Mouse (Mus musculus) hindbrain, postnatal 0 days (tissue): ENCODE data around the gene Gnl1. TPM values are rescaled to one million over a fixed set of nuclear protein-coding genes. Genes with fewer than 3 reads are reported as not detected.
"Not testable (repeated sequence)": the region's sequence is repeated elsewhere in the genome, so short reads cannot be mapped to it uniquely, and the experiment has no call there.

Source experiments
- ATAC-seq: fragments of 200-750 bp; cut with Nextera tagmentation; 2 replicates; pipeline ENCODE4 v1.8.0; 2017; ENCODE audit warnings: mild to moderate bottlenecking, moderate TSS enrichment, moderate library complexity
- DNase-seq: peaks from one replicate; pipeline ENCODE4 v3.0.0-alpha.2; 2015; ENCODE audit warnings: low spot score
- H3K27ac ChIP-seq: fragments of 300-500 bp; sonication (generic); 2 replicates; pipeline ENCODE4 v1.5.1; 2014; ENCODE audit warnings: mild to moderate bottlenecking
- H3K27me3 ChIP-seq: fragments of 300-500 bp; sonication (generic); 2 replicates; pipeline ENCODE4 v1.6.1; 2014; ENCODE audit warnings: low read length, mixed read lengths; ENCODE audit not compliant: insufficient read depth
- H3K36me3 ChIP-seq: fragments of 300-500 bp; sonication (generic); 2 replicates; pipeline ENCODE4 v1.6.1; 2014; ENCODE audit warnings: low read length, mixed read lengths; ENCODE audit not compliant: insufficient read depth
- H3K4me1 ChIP-seq: fragments of 300-500 bp; sonication (generic); 2 replicates; pipeline ENCODE4 v1.6.1; 2014; ENCODE audit warnings: antibody characterized with exemption, low read length, mixed read lengths; ENCODE audit not compliant: insufficient read depth
- H3K4me2 ChIP-seq: fragments of 300-500 bp; sonication (generic); 2 replicates; pipeline ENCODE4 v1.6.1; 2014; ENCODE audit warnings: low read depth, mild to moderate bottlenecking, low read length, moderate library complexity, mixed read lengths
- H3K4me3 ChIP-seq: fragments of 300-500 bp; sonication (generic); 2 replicates; pipeline ENCODE4 v1.5.1; 2014; ENCODE audit warnings: low read length
- H3K9ac ChIP-seq: fragments of 300-500 bp; sonication (generic); replicated peaks from 2 replicates; pipeline ENCODE4 v1.6.1; 2014; ENCODE audit warnings: mild to moderate bottlenecking, low read length, moderate library complexity, mixed read lengths
- H3K9me3 ChIP-seq: fragments of 300-500 bp; sonication (generic); 2 replicates; pipeline ENCODE4 v1.6.1; 2016; ENCODE audit warnings: low read length, mixed read lengths
- CTCF ChIP-seq: IDR thresholded peaks from 2 replicates; pipeline ENCODE4 v1.5.1; 2016; ENCODE audit warnings: antibody characterized with exemption, control low read depth, low read depth
- WGBS: fragments of 180-500 bp; shearing (Covaris S2); extraction: QIAGEN DNeasy Blood & Tissue Kit; methylation state at CpG from one replicate; pipeline ENCODE4 v1.1.7; 2014; 5-methylcytosine and 5-hydroxymethylcytosine counted together
- polyA plus RNA-seq: library from polyadenylated mRNA; unstranded; fragments of >200 nt; fragmentation: Nextera tagmentation; extraction: Ambion mirVana; gene quantifications from 2 replicates; pipeline ENCODE4 v1.2.1, GENCODE M21; 2015
- total RNA-seq: library from RNA; depleted of rRNA; stranded (reverse); fragments of >200 nt; gene quantifications from 2 replicates; pipeline ENCODE4 v1.2.3, GENCODE M21; 2014

Gnl1 gene
- total and polyA plus RNA-seq, 2 experiments from 2014 or later, result 76.2 to 106 TPM

DNA sequence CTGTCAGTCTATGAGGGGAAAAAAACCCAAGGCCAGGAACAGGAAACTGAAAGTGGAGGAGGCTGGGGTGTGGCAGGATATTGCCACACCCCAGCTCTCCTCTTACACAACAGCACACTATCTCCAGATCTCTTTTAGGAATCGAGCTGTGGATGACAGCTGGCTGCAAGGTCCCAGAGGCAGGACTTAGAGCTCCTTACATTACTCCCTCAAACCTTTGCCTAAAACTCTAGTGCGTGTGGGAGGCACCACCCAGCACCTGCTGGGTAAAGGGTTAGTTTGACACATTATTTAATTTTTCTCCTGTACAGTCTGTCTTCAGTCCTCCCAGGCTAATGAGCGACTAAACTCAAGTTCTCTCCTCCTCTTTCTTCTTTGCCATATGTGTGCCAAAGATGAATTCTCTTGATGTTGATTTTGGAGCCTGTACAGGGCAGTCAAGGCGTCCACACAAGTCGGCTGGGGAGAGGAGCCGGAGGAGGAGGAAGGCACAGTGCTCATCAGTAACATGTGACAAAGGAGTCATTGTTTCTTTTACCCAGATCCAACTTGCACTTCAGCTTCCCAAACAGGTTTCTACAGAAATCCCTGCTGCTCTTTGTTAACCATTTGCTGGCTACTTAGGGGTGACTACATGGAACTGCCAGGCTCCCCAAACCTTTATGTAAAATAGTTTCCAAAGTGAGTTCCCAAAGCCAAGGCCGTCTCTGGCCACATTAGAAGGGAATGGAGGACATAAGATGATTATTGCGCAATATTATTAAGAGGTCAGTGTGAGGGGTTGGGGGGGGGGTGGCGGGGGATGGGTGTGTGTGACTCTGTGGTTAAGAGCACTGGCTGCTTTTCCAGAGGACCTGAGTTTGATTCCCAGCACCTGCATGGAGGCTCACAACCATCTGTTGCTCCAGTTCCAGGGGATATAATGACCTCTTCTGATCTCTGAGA, 44.3 kb downstream of the Gnl1 start:
- peak overlapping the region; percentile 17; the same call in 1 of the 2 replicates for H3K27ac ChIP-seq
- ATAC-seq (no peak), DNase-seq (no peak)
- no peaks in the 10 kb centered on the region for H3K9me3 ChIP-seq
- H3K4me2 ChIP-seq, result no peak overlapping the region
- 61% methylated on average over 9 of the region's 9 CpGs for WGBS
- no peak overlapping the region for H3K4me3 ChIP-seq
- TF ChIP-seq CTCF, result no peak
- no peaks in the 10 kb centered on the region for H3K27me3 ChIP-seq
- H3K36me3 ChIP-seq, result no peaks in the 10 kb centered on the region
- no peaks in the 10 kb centered on the region for H3K4me1 ChIP-seq
- no peak overlapping the region for H3K9ac ChIP-seq

GRCm38 (mm10) chr17:36025197-36025596, 45.5 kb downstream of the Gnl1 start:
- Histone ChIP-seq H3K27me3 (no peaks in the 10 kb centered on the region), H3K36me3 (no peaks in the 10 kb centered on the region), H3K4me1 (no peaks in the 10 kb centered on the region), H3K27ac (no peak overlapping the region), H3K9ac (no peak overlapping the region), H3K4me2 (no peak overlapping the region), H3K4me3 (no peak overlapping the region), H3K9me3 (no peaks in the 10 kb centered on the region)
- no peak for ATAC-seq
- TF ChIP-seq CTCF, result no peak
- WGBS, result 44% methylated on average over 5 of the region's 5 CpGs
- no peak for DNase-seq

GRCm38 (mm10) chr17:36025901-36026300, 46.2 kb downstream of the Gnl1 start:
- no peak overlapping the region for H3K4me2 ChIP-seq
- ATAC-seq, result no peak
- no peak for TF ChIP-seq CTCF
- DNase-seq, result no peak
- H3K4me3 ChIP-seq, result no peak overlapping the region
- H3K9ac ChIP-seq, result no peak overlapping the region
- no peaks in the 10 kb centered on the region for H3K27me3 ChIP-seq
- H3K4me1 ChIP-seq, result no peaks in the 10 kb centered on the region
- H3K36me3 ChIP-seq, result no peaks in the 10 kb centered on the region
- no peaks in the 10 kb centered on the region for H3K9me3 ChIP-seq
- no peak overlapping the region for H3K27ac ChIP-seq
- WGBS, result 43% methylated on average over 4 of the region's 4 CpGs

GRCm38 (mm10) chr17:36027663-36028062, 48.0 kb downstream of the Gnl1 start:
- H3K9me3 ChIP-seq, result no peaks in the 10 kb centered on the region
- WGBS, result 95% methylated on average over 4 of the region's 4 CpGs

GRCm38 (mm10) chr17:36028879-36029619, 49.4 kb downstream of the Gnl1 start:
- no peak for TF ChIP-seq CTCF
- no peak overlapping the region for H3K4me3 ChIP-seq
- H3K4me2 ChIP-seq, result no peak overlapping the region
- no peaks in the 10 kb centered on the region for H3K9me3 ChIP-seq
- ATAC-seq, result no peak
- no peak overlapping the region for H3K27ac ChIP-seq
- H3K27me3 ChIP-seq, result no peaks in the 10 kb centered on the region
- WGBS, result 66% methylated on average over 7 of the region's 7 CpGs
- no peaks in the 10 kb centered on the region for H3K4me1 ChIP-seq
- no peak overlapping the region for H3K9ac ChIP-seq
- no peaks in the 10 kb centered on the region for H3K36me3 ChIP-seq
- DNase-seq, result no peak

More at GRCm38 (mm10) chr17:36027663-36028062, 48.0 kb downstream of the Gnl1 start:
- Histone ChIP-seq H3K4me2 (no peak overlapping the region), H3K4me3 (no peak overlapping the region), H3K36me3 (no peaks in the 10 kb centered on the region), H3K9ac (no peak overlapping the region), H3K4me1 (no peaks in the 10 kb centered on the region), H3K27ac (no peak overlapping the region), H3K27me3 (no peaks in the 10 kb centered on the region)
- no peak for ATAC-seq
- no peak for TF ChIP-seq CTCF
- no peak for DNase-seq

- H3K27me3 ChIP-seq, H3K27ac ChIP-seq, ATAC-seq, H3K4me1 ChIP-seq, DNase-seq, H3K4me2 ChIP-seq, H3K9me3 ChIP-seq, H3K4me3 ChIP-seq, H3K9ac ChIP-seq, H3K36me3 ChIP-seq: not testable (repeated sequence)
- WGBS, result 72% methylated on average over 2 of the region's 4 CpGs
These were observed 50.5 kb downstream of the Gnl1 start for GRCm38 (mm10) chr17:36030046-36030702.

GRCm38 (mm10) chr17:36030703-36031582, 51.3 kb downstream of the Gnl1 start:
- not testable (repeated sequence) for H3K27ac ChIP-seq, H3K4me1 ChIP-seq, H3K9me3 ChIP-seq, DNase-seq, H3K36me3 ChIP-seq, H3K27me3 ChIP-seq
- Histone ChIP-seq H3K4me3 (peak overlapping the region; percentile 44), H3K9ac (0 out of 2 replicates have a peak overlapping the region, but pooled peaks have one; percentile 30), H3K4me2 (peak overlapping the region; percentile 71)
- ATAC-seq, result peak; percentile 33; the same call in 1 of the 2 replicates
- WGBS, result 37% methylated on average over 8 of the region's 8 CpGs
